Mouse (Mus musculus) embryonic facial prominence, embryonic 15.5 days (tissue): ENCODE data around the gene Gsg1l. TPM values are rescaled to one million over a fixed set of nuclear protein-coding genes. Genes with fewer than 3 reads are reported as not detected.

Source experiments
- ATAC-seq: fragments of 200-750 bp; cut with Nextera tagmentation; 2 replicates; pipeline ENCODE4 v1.8.0; 2017; ENCODE audit warnings: low read depth, moderate TSS enrichment; ENCODE audit not compliant: insufficient number of reproducible peaks, low FRiP score, low TSS enrichment
- H3K27ac ChIP-seq: fragments of 300-500 bp; sonication (generic); replicated peaks from 2 replicates; pipeline ENCODE4 v1.5.1; 2015; ENCODE audit warnings: mild to moderate bottlenecking, inconsistent platforms
- H3K27me3 ChIP-seq: fragments of 300-500 bp; sonication (generic); 2 replicates; pipeline ENCODE4 v1.6.1; 2015; ENCODE audit warnings: inconsistent platforms
- H3K36me3 ChIP-seq: fragments of 300-500 bp; sonication (generic); 2 replicates; pipeline ENCODE4 v1.6.1; 2015; ENCODE audit warnings: mild to moderate bottlenecking, inconsistent platforms
- H3K4me1 ChIP-seq: fragments of 300-500 bp; sonication (generic); 2 replicates; pipeline ENCODE4 v1.6.1; 2015; ENCODE audit warnings: inconsistent platforms
- H3K4me2 ChIP-seq: fragments of 300-500 bp; sonication (generic); replicated peaks from 2 replicates; pipeline ENCODE4 v1.6.1; 2015; ENCODE audit warnings: mild to moderate bottlenecking, inconsistent platforms
- H3K4me3 ChIP-seq: fragments of 300-500 bp; sonication (generic); replicated peaks from 2 replicates; pipeline ENCODE4 v1.5.1; 2015; ENCODE audit warnings: mild to moderate bottlenecking, inconsistent platforms
- H3K9ac ChIP-seq: fragments of 300-500 bp; sonication (generic); 2 replicates; pipeline ENCODE4 v1.6.1; 2015; ENCODE audit warnings: inconsistent platforms
- H3K9me3 ChIP-seq: fragments of 300-500 bp; sonication (generic); replicated peaks from 2 replicates; pipeline ENCODE4 v1.6.1; 2016; ENCODE audit warnings: inconsistent platforms
- WGBS: fragments of 180-500 bp; shearing (Covaris S2); methylation state at CpG from one replicate; pipeline ENCODE4 v1.1.7; 2015; 5-methylcytosine and 5-hydroxymethylcytosine counted together
- polyA plus RNA-seq: library from polyadenylated mRNA; unstranded; fragments of >200 nt; fragmentation: Nextera tagmentation; extraction: Ambion mirVana; gene quantifications from 2 replicates; pipeline ENCODE4 v1.2.1, GENCODE M21; 2015

Gsg1l gene
- polyA plus RNA-seq, 1 experiment from 2014 or later: 2.6 TPM

- Histone ChIP-seq H3K4me1 (no peaks in the 10 kb centered on the region), H3K4me3 (no peak overlapping the region), H3K4me2 (no peak overlapping the region), H3K27me3 (no peaks in the 10 kb centered on the region), H3K9ac (no peak overlapping the region), H3K36me3 (no peaks in the 10 kb centered on the region), H3K9me3 (no peaks in the 10 kb centered on the region), H3K27ac (no peak overlapping the region)
- 29% methylated on average over 12 of the region's 12 CpGs for WGBS
- no peak for ATAC-seq
These were observed 98.0 kb downstream of the Gsg1l start for GRCm38 (mm10) chr7:125983902-125984841.

GRCm38 (mm10) chr7:125979591-125979990 lies 102.6 kb downstream of the Gsg1l start:
- H3K27me3 ChIP-seq: no peaks in the 10 kb centered on the region
- H3K9ac ChIP-seq: no peak overlapping the region
- no peak for ATAC-seq
- no peaks in the 10 kb centered on the region for H3K36me3 ChIP-seq
- H3K4me1 ChIP-seq: no peaks in the 10 kb centered on the region
- H3K27ac ChIP-seq: no peak overlapping the region
- H3K4me3 ChIP-seq: no peak overlapping the region
- no peak overlapping the region for H3K4me2 ChIP-seq
- H3K9me3 ChIP-seq: no peaks in the 10 kb centered on the region
- 86% methylated on average over 8 of the region's 8 CpGs for WGBS

DNA sequence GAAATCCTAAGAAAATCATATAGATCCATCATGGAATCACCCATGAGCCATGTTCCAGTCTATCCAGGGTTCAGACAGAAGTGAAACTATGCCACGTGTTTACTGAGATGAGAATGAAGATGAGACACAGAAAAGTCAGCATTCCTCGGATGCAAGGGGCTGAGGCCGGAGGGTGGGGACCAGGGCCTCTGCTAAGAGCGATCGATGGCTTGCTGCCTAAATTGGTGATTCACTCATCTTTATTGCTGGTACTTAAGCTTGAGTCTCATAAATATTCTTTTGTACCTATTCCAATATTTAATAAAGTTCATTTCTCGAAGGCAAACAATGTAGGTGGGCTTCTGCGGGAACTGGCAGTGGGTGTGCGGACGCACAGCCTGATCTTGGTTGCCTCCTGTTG lies 105.5 kb downstream of the Gsg1l start:
- H3K27me3 ChIP-seq: no peaks in the 10 kb centered on the region
- no peaks in the 10 kb centered on the region for H3K36me3 ChIP-seq
- H3K9me3 ChIP-seq: no peaks in the 10 kb centered on the region
- H3K27ac ChIP-seq: no peak overlapping the region
- H3K9ac ChIP-seq: no peak overlapping the region
- H3K4me2 ChIP-seq: no peak overlapping the region
- peaks cover 15% of the 10 kb centered on the region for H3K4me1 ChIP-seq
- no peak overlapping the region for H3K4me3 ChIP-seq
- no peak for ATAC-seq
- WGBS: 67% methylated on average over 9 of the region's 9 CpGs

GRCm38 (mm10) chr7:125975414-125975813 lies 106.8 kb downstream of the Gsg1l start:
- 76% methylated on average over 6 of the region's 6 CpGs for WGBS
- H3K36me3 ChIP-seq: no peaks in the 10 kb centered on the region

GRCm38 (mm10) chr7:125973874-125974273 lies 108.3 kb downstream of the Gsg1l start:
- no peaks in the 10 kb centered on the region for H3K36me3 ChIP-seq
- H3K9me3 ChIP-seq: no peaks in the 10 kb centered on the region
- no peak overlapping the region for H3K9ac ChIP-seq
- H3K4me2 ChIP-seq: no peak overlapping the region
- H3K4me3 ChIP-seq: no peak overlapping the region
- H3K27ac ChIP-seq: no peak overlapping the region
- no peak for ATAC-seq
- 49% methylated on average over 4 of the region's 4 CpGs for whole genome bisulfite sequencing
- no peaks in the 10 kb centered on the region for H3K27me3 ChIP-seq
- H3K4me1 ChIP-seq: peaks cover 15% of the 10 kb centered on the region

More at GRCm38 (mm10) chr7:125975414-125975813, 106.8 kb downstream of the Gsg1l start:
- ATAC-seq: no peak
- Histone ChIP-seq H3K4me3 (no peak overlapping the region), H3K9ac (no peak overlapping the region), H3K27ac (no peak overlapping the region), H3K4me1 (peaks cover 15% of the 10 kb centered on the region), H3K27me3 (no peaks in the 10 kb centered on the region), H3K4me2 (no peak overlapping the region), H3K9me3 (no peaks in the 10 kb centered on the region)

- peak overlapping the region; percentile 69 for H3K27ac ChIP-seq
These were observed 109.4 kb downstream of the Gsg1l start for GRCm38 (mm10) chr7:125972776-125973175.

GRCm38 (mm10) chr7:125972174-125972672 lies 110.0 kb downstream of the Gsg1l start:
- 22% methylated on average over 7 of the region's 7 CpGs for WGBS
- ATAC-seq: peak; percentile 66
- Histone ChIP-seq H3K4me3 (no peak overlapping the region), H3K4me2 (no peak overlapping the region), H3K9ac (no peak overlapping the region), H3K9me3 (no peaks in the 10 kb centered on the region), H3K27me3 (no peaks in the 10 kb centered on the region), H3K36me3 (no peaks in the 10 kb centered on the region), H3K4me1 (peaks cover 15% of the 10 kb centered on the region), H3K27ac (peak overlapping the region; percentile 69; the same call in 1 of the 2 replicates)

More at GRCm38 (mm10) chr7:125972776-125973175, 109.4 kb downstream of the Gsg1l start:
- no peak overlapping the region for H3K4me2 ChIP-seq
- H3K9ac ChIP-seq: no peak overlapping the region
- H3K9me3 ChIP-seq: no peaks in the 10 kb centered on the region
- WGBS: 41% methylated on average over 6 of the region's 6 CpGs
- no peaks in the 10 kb centered on the region for H3K27me3 ChIP-seq
- H3K36me3 ChIP-seq: no peaks in the 10 kb centered on the region
- peaks cover 15% of the 10 kb centered on the region for H3K4me1 ChIP-seq
- ATAC-seq: no peak
- H3K4me3 ChIP-seq: no peak overlapping the region

DNA sequence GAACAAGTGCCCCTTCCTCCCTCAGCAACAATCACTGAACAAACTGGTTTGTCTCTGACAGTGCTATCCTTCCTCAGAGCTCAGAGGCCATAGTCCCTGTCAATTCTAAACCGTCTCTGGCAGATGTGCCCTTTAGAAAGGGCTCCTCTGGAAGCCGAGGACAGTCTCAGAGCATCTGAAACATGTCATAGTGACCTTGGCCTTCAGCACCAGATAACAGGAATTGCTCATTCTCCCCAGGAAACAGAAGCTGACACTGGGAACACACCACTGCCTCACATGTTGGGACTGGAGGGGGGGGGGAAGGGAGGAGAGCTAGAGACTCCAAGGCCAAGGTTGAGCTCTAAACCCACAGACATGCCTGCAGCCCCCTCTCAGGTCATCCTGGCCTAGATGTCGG lies 113.1 kb downstream of the Gsg1l start:
- H3K4me2 ChIP-seq: no peak overlapping the region
- no peaks in the 10 kb centered on the region for H3K9me3 ChIP-seq
- H3K36me3 ChIP-seq: no peaks in the 10 kb centered on the region
- ATAC-seq: no peak
- H3K27ac ChIP-seq: no peak overlapping the region
- whole genome bisulfite sequencing: 70% methylated on average over 3 of the region's 3 CpGs
- H3K9ac ChIP-seq: no peak overlapping the region
- H3K27me3 ChIP-seq: no peaks in the 10 kb centered on the region
- H3K4me3 ChIP-seq: no peak overlapping the region
- H3K4me1 ChIP-seq: peaks cover 23% of the 10 kb centered on the region

DNA sequence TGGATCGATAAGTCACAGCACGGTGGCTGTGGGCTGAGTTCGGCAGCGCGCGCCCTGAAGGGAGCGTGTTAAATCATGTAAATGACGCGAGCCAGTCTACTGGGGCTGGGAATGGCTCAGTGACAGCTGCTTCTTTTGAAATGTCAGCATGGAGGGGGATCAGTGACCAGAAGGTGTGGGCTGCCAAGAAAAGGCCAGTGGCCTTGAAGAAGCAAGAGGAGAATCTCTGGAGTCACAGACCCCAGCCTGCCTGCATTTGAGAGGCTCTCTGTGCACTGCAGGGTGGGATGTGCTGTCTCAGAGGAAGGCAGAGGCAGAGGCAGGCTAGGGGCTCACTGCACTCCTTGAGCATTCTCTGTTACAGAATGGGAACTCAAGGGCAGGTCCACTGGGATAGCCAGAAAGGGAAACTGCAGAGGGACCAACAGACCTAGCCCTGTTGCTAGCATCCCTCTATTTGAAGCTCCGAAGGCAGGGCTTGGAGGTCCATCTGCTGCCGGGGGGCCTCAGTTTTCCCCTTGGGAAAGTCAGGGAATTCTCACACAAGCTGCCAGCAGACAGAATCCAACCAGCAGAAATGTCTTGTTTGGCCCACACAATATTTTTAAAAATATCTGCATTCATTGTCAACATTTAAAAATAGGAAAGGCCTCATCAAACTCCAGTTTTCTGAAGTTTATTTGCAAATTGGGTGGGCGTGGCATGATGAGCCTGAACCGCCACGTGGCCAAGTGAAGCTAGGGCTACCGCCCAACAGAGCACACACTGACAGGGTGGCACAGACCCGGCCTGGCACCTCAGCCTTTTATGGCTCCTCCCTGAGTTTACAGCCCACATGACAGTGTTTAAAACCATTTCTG lies 115.6 kb downstream of the Gsg1l start:
- 47% methylated on average over 16 of the region's 16 CpGs for WGBS
- H3K4me1 ChIP-seq: peaks cover 8% of the 10 kb centered on the region
- no peaks in the 10 kb centered on the region for H3K36me3 ChIP-seq
- 0 out of 2 replicates have a peak overlapping the region, but pooled peaks have one; percentile 7 for H3K27ac ChIP-seq
- H3K27me3 ChIP-seq: no peaks in the 10 kb centered on the region
- no peak overlapping the region for H3K4me2 ChIP-seq
- no peaks in the 10 kb centered on the region for H3K9me3 ChIP-seq
- no peak overlapping the region for H3K9ac ChIP-seq
- H3K4me3 ChIP-seq: no peak overlapping the region
- peak; percentile 57; the same call in 1 of the 2 replicates for ATAC-seq

GRCm38 (mm10) chr7:125964087-125964607 lies 118.1 kb downstream of the Gsg1l start:
- H3K4me2 ChIP-seq: no peak overlapping the region
- peaks cover 8% of the 10 kb centered on the region for H3K4me1 ChIP-seq
- no peaks in the 10 kb centered on the region for H3K36me3 ChIP-seq
- no peak for ATAC-seq
- H3K9ac ChIP-seq: no peak overlapping the region
- 62% methylated on average over 8 of the region's 8 CpGs for WGBS
- H3K4me3 ChIP-seq: no peak overlapping the region
- H3K27me3 ChIP-seq: no peaks in the 10 kb centered on the region
- no peak overlapping the region for H3K27ac ChIP-seq
- H3K9me3 ChIP-seq: no peaks in the 10 kb centered on the region
